Mouse (Mus musculus) ES-E14 (cell line): ENCODE data around the gene Scaf11. TPM values are rescaled to one million over a fixed set of nuclear protein-coding genes. Genes with fewer than 3 reads are reported as not detected.

ENCODE experiments used
- DNase-seq: peaks from one replicate; pipeline ENCODE4 v3.0.0-alpha.2; 2013; ENCODE audit warnings: low read depth, low spot score
- H3K27ac ChIP-seq: 2 replicates; pipeline ENCODE4 v1.5.1; 2012; ENCODE audit warnings: low read depth, mild to moderate bottlenecking, low read length, moderate library complexity, mixed read lengths; ENCODE audit not compliant: poor library complexity, insufficient read depth, severe bottlenecking
- H3K36me3 ChIP-seq: 2 replicates; pipeline ENCODE4 v1.6.1; 2012; ENCODE audit warnings: mild to moderate bottlenecking, low read length, moderate library complexity, mixed read lengths; ENCODE audit not compliant: control insufficient read depth, poor library complexity, insufficient read depth, severe bottlenecking
- H3K4me1 ChIP-seq, 2 experiments: fragments of 150-350 bp in 1 of 2; sonication (generic) in 1 of 2; 2 replicates each; pipeline ENCODE4 v1.6.1; 2012; ENCODE audit warnings: low read length in 2 of 2, mild to moderate bottlenecking in 1 of 2, mixed read lengths in 1 of 2; ENCODE audit not compliant: control insufficient read depth in 2 of 2, insufficient read depth in 2 of 2, poor library complexity in 1 of 2
- H3K4me3 ChIP-seq, 2 experiments: fragments of 150-350 bp in 1 of 2; sonication (generic) in 1 of 2; 2 replicates each; pipeline ENCODE4 v1.5.1; 2012; ENCODE audit warnings: low read length in 2 of 2, low read depth in 1 of 2, mild to moderate bottlenecking in 1 of 2, mixed read lengths in 1 of 2; ENCODE audit not compliant: insufficient read depth in 1 of 2, poor library complexity in 1 of 2, severe bottlenecking in 1 of 2
- H3K9ac ChIP-seq: 2 replicates; pipeline ENCODE4 v1.6.1; 2012; ENCODE audit warnings: low read depth, mild to moderate bottlenecking, low read length, mixed read lengths; ENCODE audit not compliant: poor library complexity, insufficient read depth, severe bottlenecking
- H3K9me3 ChIP-seq: fragments of 150-350 bp; sonication (generic); 2 replicates; pipeline ENCODE4 v1.6.1; 2012; ENCODE audit warnings: low read depth, mild to moderate bottlenecking, low read length; ENCODE audit not compliant: control insufficient read depth, insufficient read depth
- CHD2 ChIP-seq: IDR thresholded peaks from 2 replicates; pipeline ENCODE4 v1.6.1; 2014; ENCODE audit warnings: mild to moderate bottlenecking, low read depth, low read length, inconsistent platforms
- HCFC1 ChIP-seq: IDR thresholded peaks from 2 replicates; pipeline ENCODE4 v1.6.1; 2012; ENCODE audit warnings: low read length, inconsistent platforms, borderline replicate concordance; ENCODE audit not compliant: insufficient read depth
- MAFK ChIP-seq: IDR thresholded peaks from 2 replicates; pipeline ENCODE4 v1.6.1; 2014; ENCODE audit warnings: mild to moderate bottlenecking, low read depth, low read length, inconsistent platforms; ENCODE audit not compliant: insufficient read depth
- ZC3H11A ChIP-seq: IDR thresholded peaks from 2 replicates; pipeline ENCODE4 v1.6.1; 2012; ENCODE audit warnings: low read depth, mild to moderate bottlenecking, inconsistent platforms, low read length, borderline replicate concordance
- ZNF384 ChIP-seq: IDR thresholded peaks from 2 replicates; pipeline ENCODE4 v1.6.1; 2012; ENCODE audit warnings: low read depth, low read length, inconsistent platforms
- in situ Hi-C, 2 experiments: fragments of 600-800 bp; cut with MboI; formaldehyde crosslinking; loops; one replicate each; pipeline ENCODE4 v1.15.1; 2025; ENCODE audit warnings: low sequenced_read_pairs in 2 of 2, inconsistent platforms in 1 of 2; ENCODE audit not compliant: unreplicated experiment in 2 of 2
- total RNA-seq: library from RNA; depleted of rRNA; stranded (reverse); fragments of 300-350 nt; gene quantifications from 2 replicates; pipeline ENCODE4 v1.2.3, GENCODE M21; 2012

Scaf11 gene
- total RNA-seq, 1 experiment = 92.7 TPM

DNA sequence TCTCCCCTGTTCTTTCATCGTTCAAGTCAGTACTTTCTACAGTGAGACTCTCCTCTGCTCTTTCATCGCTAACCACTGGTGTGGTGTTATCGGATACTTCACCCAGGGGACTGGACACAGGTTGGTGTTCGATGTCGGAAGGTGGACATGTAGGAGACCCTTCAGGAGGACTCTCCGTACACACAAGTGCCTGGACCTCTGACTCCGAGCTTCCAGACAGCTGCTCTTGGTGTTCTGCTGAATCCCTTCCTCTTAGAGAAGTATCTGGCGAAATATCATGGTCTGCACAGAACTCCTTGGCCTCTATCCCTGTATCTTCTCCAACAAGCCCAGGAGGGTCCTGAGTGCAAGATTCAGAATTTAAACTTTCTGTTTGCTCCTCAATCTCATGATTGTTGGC is 40.7 kb downstream of the Scaf11 start:
- peaks cover 34% of the 10 kb centered on the region for H3K36me3 ChIP-seq
- in situ Hi-C loops = no loop called here
- no peak for DNase-seq
- H3K9me3 ChIP-seq = no peaks in the 10 kb centered on the region
- no peak overlapping the region for H3K4me3 ChIP-seq
- no peak overlapping the region for H3K9ac ChIP-seq
- H3K4me1 ChIP-seq = no peaks in the 10 kb centered on the region
- TF ChIP-seq CHD2 = no peak
- TF ChIP-seq HCFC1 = no peak
- no peak for TF ChIP-seq ZC3H11A
- no peak for TF ChIP-seq MAFK
- no peak for TF ChIP-seq ZNF384
- no peak overlapping the region for H3K27ac ChIP-seq

DNA sequence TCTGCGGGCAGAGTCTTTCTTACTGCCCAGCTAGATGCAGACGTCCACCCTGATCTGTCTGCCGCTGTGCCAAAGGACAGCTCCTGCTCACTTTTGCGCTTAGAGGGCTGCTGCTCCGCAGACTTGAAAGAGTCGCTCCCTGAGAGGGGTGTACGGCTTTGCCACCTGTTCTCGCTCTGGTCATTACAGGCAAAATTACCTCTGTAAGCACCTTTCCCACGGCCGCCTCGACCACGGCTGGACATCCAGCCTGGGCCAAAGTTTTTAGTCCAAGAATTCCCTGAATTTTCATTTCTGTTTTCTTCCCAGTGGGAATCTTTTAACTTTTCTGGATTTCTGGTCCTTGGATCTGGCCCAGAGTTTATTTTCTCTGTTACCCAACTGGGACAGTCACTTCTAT is 42.5 kb downstream of the Scaf11 start:
- Histone ChIP-seq H3K9me3 (no peaks in the 10 kb centered on the region), H3K27ac (no peak overlapping the region), H3K4me1 (no peaks in the 10 kb centered on the region), H3K4me3 (no peak overlapping the region), H3K36me3 (peaks cover 36% of the 10 kb centered on the region), H3K9ac (no peak overlapping the region)
- in situ Hi-C loops = no loop called here
- no peak for DNase-seq
- TF ChIP-seq MAFK = no peak
- TF ChIP-seq HCFC1 = no peak
- no peak for TF ChIP-seq CHD2
- no peak for TF ChIP-seq ZC3H11A
- no peak for TF ChIP-seq ZNF384

DNA sequence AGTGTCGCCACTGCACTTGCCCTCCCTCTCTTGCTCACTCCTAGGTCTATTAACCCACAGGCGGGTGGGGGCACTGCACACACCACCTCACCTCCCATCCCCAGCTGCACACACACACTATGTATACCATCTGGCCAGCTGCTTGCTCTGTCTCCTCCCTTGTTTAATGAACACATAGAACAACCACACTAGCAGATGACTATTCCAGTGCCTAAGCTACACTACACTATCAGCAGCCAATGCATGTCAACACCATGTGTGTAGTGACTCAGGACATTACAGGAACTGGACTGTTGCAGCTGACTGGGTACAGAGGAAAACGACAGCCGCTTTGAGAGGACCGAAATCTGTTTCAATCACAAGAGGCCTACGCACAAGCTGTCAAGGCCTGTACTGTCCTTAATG is 51.9 kb downstream of the Scaf11 start:
- Histone ChIP-seq H3K4me3 (no peak overlapping the region), H3K9me3 (no peaks in the 10 kb centered on the region), H3K9ac (no peak overlapping the region), H3K36me3 (no peaks in the 10 kb centered on the region; the same call in 1 of the 2 replicates), H3K27ac (no peak overlapping the region), H3K4me1 (no peaks in the 10 kb centered on the region)
- TF ChIP-seq ZNF384 (no peak), ZC3H11A (no peak), CHD2 (no peak), HCFC1 (no peak), MAFK (no peak)
- in situ Hi-C loops = no loop called here
- peak; percentile 12 for DNase-seq

GRCm38 (mm10) chr15:96407151-96407550 is 53.5 kb downstream of the Scaf11 start:
- H3K9ac ChIP-seq = no peak overlapping the region
- H3K4me1 ChIP-seq = no peaks in the 10 kb centered on the region
- DNase-seq = no peak
- no peaks in the 10 kb centered on the region; the same call in none of the 2 replicates for H3K36me3 ChIP-seq
- H3K27ac ChIP-seq = no peak overlapping the region
- no peaks in the 10 kb centered on the region for H3K9me3 ChIP-seq
- TF ChIP-seq ZC3H11A (no peak), ZNF384 (no peak), MAFK (no peak), HCFC1 (no peak), CHD2 (no peak)
- in situ Hi-C loops = no loop called here
- no peak overlapping the region for H3K4me3 ChIP-seq

GRCm38 (mm10) chr15:96406253-96406652 is 54.4 kb downstream of the Scaf11 start:
- Histone ChIP-seq H3K36me3 (no peaks in the 10 kb centered on the region; the same call in 1 of the 2 replicates), H3K4me1 (no peaks in the 10 kb centered on the region), H3K27ac (no peak overlapping the region), H3K9ac (no peak overlapping the region), H3K9me3 (no peaks in the 10 kb centered on the region), H3K4me3 (no peak overlapping the region)
- in situ Hi-C loops = no loop called here
- TF ChIP-seq ZC3H11A = no peak
- no peak for TF ChIP-seq CHD2
- TF ChIP-seq ZNF384 = no peak
- no peak for TF ChIP-seq HCFC1
- TF ChIP-seq MAFK = no peak
- DNase-seq = no peak
